Comparison of ENCODE assay signal across 8 mouse cellular contexts in genomic region chr10:84514038-84514578, GRCm38 (mm10). TPM values are rescaled to one million over a fixed set of nuclear protein-coding genes. Genes with fewer than 3 reads are reported as not detected.
DNase-seq lines count a peak whose midpoint lies in the region; ATAC-seq and TF ChIP-seq lines count a peak whose summit lies in the region.

No protein-coding gene starts in this region.

- no peaks in the 10 kb centered on the region for H3K4me1 ChIP-seq in forebrain, embryonic 11.5 days (replicated peaks; ENCODE audit: control insufficient read depth, insufficient read depth, low read length)
- no peaks in the 10 kb centered on the region for H3K4me1 ChIP-seq in forebrain, embryonic 16.5 days (replicated peaks; ENCODE audit: control insufficient read depth, insufficient read depth, low read length)
- H3K4me1 ChIP-seq in kidney, adult 2 months (ENCODE audit: control insufficient read depth, insufficient read depth, low read length) = no peaks in the 10 kb centered on the region

- H3K4me2 ChIP-seq in forebrain, embryonic 11.5 days (ENCODE audit: low read depth, low read length, severe bottlenecking) = no peak overlapping the region
- no peak overlapping the region for H3K4me2 ChIP-seq in forebrain, embryonic 16.5 days (ENCODE audit: low read length)

- no peak overlapping the region for H3K27ac ChIP-seq in forebrain, embryonic 11.5 days (ENCODE audit: low read depth, low read length)
- no peak overlapping the region for H3K27ac ChIP-seq in forebrain, embryonic 16.5 days (ENCODE audit: low read length)
- H3K27ac ChIP-seq in kidney, adult 2 months (ENCODE audit: insufficient read depth, low read depth, low read length) = no peak overlapping the region

- no peak overlapping the region for H3K4me3 ChIP-seq in forebrain, embryonic 11.5 days (ENCODE audit: low read depth, low read length)
- no peak overlapping the region for H3K4me3 ChIP-seq in forebrain, embryonic 16.5 days (replicated peaks; ENCODE audit: low read length)
- no peak overlapping the region for H3K4me3 ChIP-seq in kidney, adult 2 months (ENCODE audit: insufficient read depth, low read depth, low read length)

- H3K9ac ChIP-seq in forebrain, embryonic 11.5 days (ENCODE audit: low read length) = no peak overlapping the region
- no peak overlapping the region for H3K9ac ChIP-seq in forebrain, embryonic 16.5 days (replicated peaks; ENCODE audit: low read depth, low read length)

- H3K36me3 ChIP-seq in forebrain, embryonic 11.5 days (ENCODE audit: control insufficient read depth, insufficient read depth, low read length) = no peaks in the 10 kb centered on the region
- no peaks in the 10 kb centered on the region for H3K36me3 ChIP-seq in forebrain, embryonic 16.5 days (ENCODE audit: control insufficient read depth, insufficient read depth)
- no peaks in the 10 kb centered on the region for H3K36me3 ChIP-seq in kidney, adult 2 months (ENCODE audit: control insufficient read depth, insufficient read depth, low read length)
- H3K36me3 ChIP-seq in splenic B cell, adult 2 months (ENCODE audit: control insufficient read depth, insufficient read depth, low read length, poor library complexity, severe bottlenecking) = no peaks in the 10 kb centered on the region

- no peak for TF ChIP-seq POLR2A in kidney, adult 2 months (IDR thresholded peaks at IDR 0.05; ENCODE audit: low read depth, low read length)

- peak; percentile 83 for TF ChIP-seq CTCF in kidney, adult 2 months (conservative IDR thresholded peaks at IDR 0.05; ENCODE audit: insufficient read depth, insufficient read length, low read depth, low read length)

- DNase-seq in forebrain, embryonic 11.5 days (ENCODE audit: low spot score) = peak; percentile 79
- peak; percentile 44 to 47 for DNase-seq in urinary bladder, adult 18-20 months (ENCODE audit: low spot score in 2 of 2)
- no peak for DNase-seq in urinary bladder, postnatal 10 days (ENCODE audit: low spot score)
- peak; percentile 64 to 68 for DNase-seq in cerebellum, postnatal 36 days
- peak; percentile 74 for DNase-seq in kidney, adult 2 months
- peak; percentile 75 for DNase-seq in lung, postnatal 25 days (ENCODE audit: low spot score)
- DNase-seq in splenic B cell, adult 2 months (ENCODE audit: low read depth, low spot score) = peak; percentile 80

- WGBS in forebrain, embryonic 11.5 days = 47% methylated on average over 5 of the region's 5 CpGs
- 40% methylated on average over 5 of the region's 5 CpGs for WGBS in forebrain, embryonic 16.5 days
- WGBS in kidney, adult 2 months = 34% methylated on average over 5 of the region's 5 CpGs

- H3K27me3 ChIP-seq in forebrain, embryonic 11.5 days (ENCODE audit: control insufficient read depth, insufficient read depth, low read length) = no peaks in the 10 kb centered on the region
- no peaks in the 10 kb centered on the region for H3K27me3 ChIP-seq in forebrain, embryonic 16.5 days (replicated peaks; ENCODE audit: control insufficient read depth, insufficient read depth, low read length)
- no peaks in the 10 kb centered on the region for H3K27me3 ChIP-seq in kidney, adult 2 months (replicated peaks; ENCODE audit: control insufficient read depth, insufficient read depth, low read length)
- H3K27me3 ChIP-seq in splenic B cell, adult 2 months (ENCODE audit: control insufficient read depth, insufficient read depth, low read length, poor library complexity, severe bottlenecking) = no peaks in the 10 kb centered on the region

- no peak for ATAC-seq in forebrain, embryonic 11.5 days (replicated peaks; ENCODE audit: low FRiP score)
- ATAC-seq in forebrain, embryonic 16.5 days = no peak

- H3K9me3 ChIP-seq in forebrain, embryonic 11.5 days (ENCODE audit: control insufficient read depth, low read length) = no peaks in the 10 kb centered on the region
- H3K9me3 ChIP-seq in forebrain, embryonic 16.5 days (ENCODE audit: control insufficient read depth, low read length) = no peaks in the 10 kb centered on the region

RNA-seq across cellular contexts. Expression of gene Ckap4, which starts 19.8 kb away (rescaled TPM):
- 68.0 and 77.4 TPM in 2 replicates for polyA plus RNA-seq in forebrain, embryonic 11.5 days (2014; fragmentation: Nextera tagmentation; extraction: Ambion mirVana)
- 37.5 and 38.0 TPM in 2 replicates for polyA plus RNA-seq in forebrain, embryonic 16.5 days (2015; fragmentation: Nextera tagmentation; extraction: Ambion mirVana)
- 6.5 and 7.8 TPM in 2 replicates for polyA plus RNA-seq in kidney, adult 2 months (2012; rRNA removed)
